Mouse (Mus musculus): ENCODE data around the gene Sdhaf2. TPM values are rescaled to one million over a fixed set of nuclear protein-coding genes. Genes with fewer than 3 reads are reported as not detected.

Sdhaf2 gene
- total and polyA plus RNA-seq, 3 experiments, result 68.5 to 74.6 TPM; not detected in 1

DNA sequence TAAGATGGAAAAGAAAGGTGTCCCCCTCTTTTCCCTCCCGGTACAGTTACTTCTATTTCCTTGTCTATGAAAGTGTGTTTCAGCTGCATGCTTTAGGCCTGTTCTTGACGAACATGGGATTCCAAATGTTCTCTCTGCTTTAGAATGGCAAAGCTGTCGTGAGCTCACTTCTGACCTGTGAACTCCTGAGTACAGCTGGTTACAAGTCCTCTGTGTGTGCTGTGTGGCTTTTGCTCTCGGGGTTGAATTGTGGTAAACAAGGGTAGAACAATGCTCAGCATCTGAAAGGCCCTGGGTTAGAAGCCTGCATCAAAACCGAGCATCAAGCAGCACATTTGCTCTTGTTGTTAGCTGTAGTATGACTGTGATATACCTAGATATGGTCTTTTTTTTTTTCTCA is 36.4 kb upstream of the Sdhaf2 start:
- Histone ChIP-seq H3K36me3 (ENCODE audit: control insufficient read depth in 1 of 2, insufficient read depth in 2 of 2, low read length in 2 of 2) (peaks cover 0 to 10% of the 10 kb centered on the region in 2 experiments; a peak in 2 of 4 replicates), H3K79me2 (ENCODE audit: control insufficient read depth, insufficient read depth, low read length, poor library complexity) (no peaks in the 10 kb centered on the region), H3K9me3 (replicated peaks; ENCODE audit: insufficient read depth, low read length) (no peaks in the 10 kb centered on the region), H3K4me3 (ENCODE audit: control insufficient read depth in 1 of 2, insufficient read depth in 1 of 2, low read depth in 2 of 2, low read length in 2 of 2) (no peak overlapping the region), H3K9ac (ENCODE audit: control insufficient read depth, low read depth, low read length, poor library complexity, severe bottlenecking) (no peak overlapping the region), H3K27ac (ENCODE audit: control insufficient read depth, low read depth, low read length) (no peak overlapping the region), H3K27me3 (ENCODE audit: control insufficient read depth in 1 of 2, insufficient read depth in 2 of 2, low read length in 2 of 2) (no peaks in the 10 kb centered on the region), H3K4me1 (ENCODE audit: control insufficient read depth in 1 of 2, insufficient read depth in 2 of 2, low read length in 2 of 2) (peaks cover 0 to 17% of the 10 kb centered on the region in 2 experiments; a peak in 2 of 4 replicates)
- TF ChIP-seq MEF2A (IDR thresholded peaks at IDR 0.05; ENCODE audit: extremely low read depth, insufficient replicate concordance, low read depth, low read length, poor library complexity, severe bottlenecking) (no peak), CHD2 (IDR thresholded peaks at IDR 0.05; ENCODE audit: low read length) (no peak), ZKSCAN1 (IDR thresholded peaks at IDR 0.05; ENCODE audit: low read depth, low read length) (no peak), RAD21 (IDR thresholded peaks at IDR 0.05; ENCODE audit: low read depth, low read length) (no peak), NRF1 (IDR thresholded peaks at IDR 0.05; ENCODE audit: insufficient read depth, low read depth, low read length, poor library complexity, severe bottlenecking) (no peak), CHD1 (IDR thresholded peaks at IDR 0.05; ENCODE audit: low read depth, low read length) (no peak), HCFC1 (IDR thresholded peaks at IDR 0.05; ENCODE audit: low read depth, low read length) (no peak), E2F4 (IDR thresholded peaks at IDR 0.05; ENCODE audit: borderline replicate concordance, low read depth, low read length) (no peak), SMC3 (IDR thresholded peaks at IDR 0.05; ENCODE audit: low read depth, low read length) (no peak), SIN3A (IDR thresholded peaks at IDR 0.05; ENCODE audit: low read length) (no peak), USF1 (IDR thresholded peaks at IDR 0.05; ENCODE audit: low read depth, low read length) (no peak), ZMIZ1 (IDR thresholded peaks at IDR 0.05; ENCODE audit: low read depth, low read length) (no peak)
- DNase-seq (ENCODE audit: low read depth, low spot score), result no peak

GRCm38 (mm10) chr19:10561558-10562314 is 35.8 kb upstream of the Sdhaf2 start:
- DNase-seq (ENCODE audit: low read depth, low spot score), result peak; percentile 64
- peaks cover 0 to 17% of the 10 kb centered on the region in 2 experiments; a peak in 2 of 4 replicates for H3K4me1 ChIP-seq (ENCODE audit: control insufficient read depth in 1 of 2, insufficient read depth in 2 of 2, low read length in 2 of 2)
- H3K27me3 ChIP-seq (ENCODE audit: control insufficient read depth in 1 of 2, insufficient read depth in 2 of 2, low read length in 2 of 2), result no peaks in the 10 kb centered on the region
- no peak overlapping the region for H3K9ac ChIP-seq (ENCODE audit: control insufficient read depth, low read depth, low read length, poor library complexity, severe bottlenecking)
- no peaks in the 10 kb centered on the region for H3K9me3 ChIP-seq (replicated peaks; ENCODE audit: insufficient read depth, low read length)
- H3K79me2 ChIP-seq (ENCODE audit: control insufficient read depth, insufficient read depth, low read length, poor library complexity), result no peaks in the 10 kb centered on the region
- peaks cover 0 to 12% of the 10 kb centered on the region in 2 experiments; a peak in 2 of 4 replicates for H3K36me3 ChIP-seq (ENCODE audit: control insufficient read depth in 1 of 2, insufficient read depth in 2 of 2, low read length in 2 of 2)
- TF ChIP-seq EP300 (IDR thresholded peaks at IDR 0.05; ENCODE audit: low read depth in 1 of 2, low read length in 2 of 2) (peak; percentile 14 to 74; a peak in 2 of 4 replicates), RCOR1 (IDR thresholded peaks at IDR 0.05; ENCODE audit: low read depth, low read length) (peak; percentile 32; the same call in 1 of the 2 replicates), MAX (IDR thresholded peaks at IDR 0.05; ENCODE audit: low read length) (no peak), ETS1 (IDR thresholded peaks at IDR 0.05; ENCODE audit: low read depth, low read length) (peak; percentile 41; the same call in 1 of the 2 replicates), GATA1 (IDR thresholded peaks at IDR 0.05; ENCODE audit: low read depth, low read length) (peak; percentile 72)
- no peak overlapping the region for H3K4me3 ChIP-seq (ENCODE audit: control insufficient read depth in 1 of 2, insufficient read depth in 1 of 2, low read depth in 2 of 2, low read length in 2 of 2)
- no peak overlapping the region for H3K27ac ChIP-seq (ENCODE audit: control insufficient read depth, low read depth, low read length)

Measured in MEL (cell line).